Mouse (Mus musculus): ENCODE data around the gene Cdkal1.

GRCm38 (mm10) chr13:29504861-29505568 lies 350.5 kb downstream of the Cdkal1 start:
- TF ChIP-seq POLR2A (IDR thresholded peaks at IDR 0.05; ENCODE audit: insufficient read length, low read depth) (no peak), TCF3 (IDR thresholded peaks at IDR 0.05; ENCODE audit: insufficient read length, low read depth) (no peak), MYOD1 (IDR thresholded peaks at IDR 0.05; ENCODE audit: control insufficient read depth in 1 of 3, insufficient read length in 2 of 3, low read depth in 2 of 3) (no peak)

Measured in myocyte (in vitro differentiated cells).